Mouse (Mus musculus): ENCODE results near the gene Gpr25. TPM values are rescaled to one million over a fixed set of nuclear protein-coding genes. Genes with fewer than 3 reads are reported as not detected.

Gpr25 gene
- total and polyA plus RNA-seq, 3 experiments: not detected

DNA sequence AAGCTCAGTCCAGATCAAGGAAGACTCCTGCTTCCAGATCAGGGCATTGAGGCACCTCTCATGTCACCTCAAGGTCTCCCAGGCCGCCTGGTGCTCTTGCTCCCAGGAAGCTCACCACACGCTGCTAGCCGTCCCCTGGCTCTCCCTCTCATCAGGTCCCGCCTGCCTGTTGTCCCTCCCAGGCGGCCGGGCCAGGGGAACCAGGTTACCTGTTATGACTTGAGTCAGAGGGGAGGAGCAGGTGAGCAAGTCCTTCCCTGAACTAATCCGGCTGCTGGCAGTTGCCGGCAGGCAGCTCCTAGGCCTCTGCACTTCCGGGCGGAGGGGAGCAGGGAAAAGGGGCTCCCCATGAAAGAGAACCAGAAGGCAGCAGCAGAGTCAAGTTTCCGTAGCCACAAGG lies 30.5 kb downstream of the Gpr25 start:
- H3K4me1 ChIP-seq (ENCODE audit: control insufficient read depth in 1 of 2, insufficient read depth in 2 of 2, low read length in 2 of 2): peaks cover 0 to 3% of the 10 kb centered on the region in 2 experiments; a peak in 1 of 4 replicates
- no peaks in the 10 kb centered on the region for H3K79me2 ChIP-seq (ENCODE audit: control insufficient read depth, insufficient read depth, low read length, poor library complexity)
- no peaks in the 10 kb centered on the region for H3K9me3 ChIP-seq (replicated peaks; ENCODE audit: insufficient read depth, low read length)
- no peaks in the 10 kb centered on the region for H3K27me3 ChIP-seq (ENCODE audit: control insufficient read depth in 1 of 2, insufficient read depth in 2 of 2, low read length in 2 of 2)
- H3K27ac ChIP-seq (ENCODE audit: control insufficient read depth, low read depth, low read length): no peak overlapping the region
- H3K36me3 ChIP-seq (ENCODE audit: control insufficient read depth in 1 of 2, insufficient read depth in 2 of 2, low read length in 2 of 2): peaks cover 0 to 3% of the 10 kb centered on the region in 2 experiments; a peak in 2 of 4 replicates
- DNase-seq (ENCODE audit: low read depth, low spot score): no peak
- no peak overlapping the region for H3K9ac ChIP-seq (ENCODE audit: control insufficient read depth, low read depth, low read length, poor library complexity, severe bottlenecking)
- H3K4me3 ChIP-seq (ENCODE audit: control insufficient read depth in 1 of 2, insufficient read depth in 1 of 2, low read depth in 2 of 2, low read length in 2 of 2): no peak overlapping the region
- TF ChIP-seq TAL1 (IDR thresholded peaks at IDR 0.05; ENCODE audit: low read length): no peak
- no peak for TF ChIP-seq MXI1 (IDR thresholded peaks at IDR 0.05; ENCODE audit: low read depth, low read length)
- TF ChIP-seq POLR2AphosphoS5 (IDR thresholded peaks at IDR 0.05; ENCODE audit: borderline replicate concordance, low read depth, low read length): no peak
- TF ChIP-seq POLR2AphosphoS2 (IDR thresholded peaks at IDR 0.05; ENCODE audit: low read length): no peak
- no peak for TF ChIP-seq TCF12 (IDR thresholded peaks at IDR 0.05; ENCODE audit: low read depth, low read length)
- no peak for TF ChIP-seq SMC3 (IDR thresholded peaks at IDR 0.05; ENCODE audit: low read depth, low read length)
- no peak for TF ChIP-seq ETS1 (IDR thresholded peaks at IDR 0.05; ENCODE audit: low read depth, low read length)
- TF ChIP-seq ZNF384 (IDR thresholded peaks at IDR 0.05; ENCODE audit: low read depth, low read length): no peak
- no peak for TF ChIP-seq JUND (IDR thresholded peaks at IDR 0.05; ENCODE audit: low read depth, low read length)
- no peak for TF ChIP-seq ZKSCAN1 (IDR thresholded peaks at IDR 0.05; ENCODE audit: low read depth, low read length)
- no peak for TF ChIP-seq POLR2A (IDR thresholded peaks at IDR 0.05; ENCODE audit: control insufficient read depth in 1 of 2, insufficient read depth in 1 of 2, low read depth in 1 of 2, low read length in 2 of 2, poor library complexity in 1 of 2)
- TF ChIP-seq MAZ (IDR thresholded peaks at IDR 0.05; ENCODE audit: low read depth, low read length): no peak
- no peak for TF ChIP-seq NELFE (IDR thresholded peaks at IDR 0.05; ENCODE audit: low read depth, low read length)
- TF ChIP-seq BHLHE40 (IDR thresholded peaks at IDR 0.05; ENCODE audit: borderline replicate concordance, low read depth, low read length): no peak
- no peak for TF ChIP-seq MYB (IDR thresholded peaks at IDR 0.05; ENCODE audit: low read depth, low read length)
- TF ChIP-seq CHD2 (IDR thresholded peaks at IDR 0.05; ENCODE audit: low read length): no peak
- TF ChIP-seq USF1 (IDR thresholded peaks at IDR 0.05; ENCODE audit: low read depth, low read length): no peak

DNA sequence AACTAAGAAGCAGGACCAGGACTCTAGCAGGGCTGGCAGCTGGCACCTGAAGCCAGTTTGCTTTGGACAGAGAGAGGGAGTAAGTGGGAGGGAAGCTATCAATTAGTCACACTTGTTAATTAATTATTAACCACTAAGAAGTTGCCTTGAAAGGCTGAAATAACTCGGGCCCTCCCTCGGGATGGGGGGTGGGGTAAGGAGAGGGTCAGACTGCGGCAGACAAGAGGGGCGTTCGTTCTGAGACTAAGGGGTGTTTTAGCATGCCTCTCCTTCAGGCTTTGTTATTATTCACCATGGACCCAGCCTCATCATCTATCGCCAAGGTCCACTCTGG lies 31.7 kb downstream of the Gpr25 start:
- no peak overlapping the region for H3K27ac ChIP-seq (ENCODE audit: control insufficient read depth, low read depth, low read length)

More for the DNA sequence above, 31.7 kb downstream of the Gpr25 start:
- Histone ChIP-seq H3K4me3 (ENCODE audit: control insufficient read depth in 1 of 2, insufficient read depth in 1 of 2, low read depth in 2 of 2, low read length in 2 of 2) (no peak overlapping the region), H3K9ac (ENCODE audit: control insufficient read depth, low read depth, low read length, poor library complexity, severe bottlenecking) (no peak overlapping the region), H3K9me3 (replicated peaks; ENCODE audit: insufficient read depth, low read length) (no peaks in the 10 kb centered on the region), H3K4me1 (ENCODE audit: control insufficient read depth in 1 of 2, insufficient read depth in 2 of 2, low read length in 2 of 2) (peaks cover 0 to 3% of the 10 kb centered on the region in 2 experiments; a peak in 1 of 4 replicates), H3K79me2 (ENCODE audit: control insufficient read depth, insufficient read depth, low read length, poor library complexity) (no peaks in the 10 kb centered on the region), H3K36me3 (ENCODE audit: control insufficient read depth in 1 of 2, insufficient read depth in 2 of 2, low read length in 2 of 2) (no peaks in the 10 kb centered on the region), H3K27me3 (ENCODE audit: control insufficient read depth in 1 of 2, insufficient read depth in 2 of 2, low read length in 2 of 2) (no peaks in the 10 kb centered on the region)
- TF ChIP-seq NRF1 (IDR thresholded peaks at IDR 0.05; ENCODE audit: insufficient read depth, low read depth, low read length, poor library complexity, severe bottlenecking) (no peak), CTCF (IDR thresholded peaks at IDR 0.05 in 2 of 3, conservative IDR thresholded peaks at IDR 0.05 in 1 of 3; ENCODE audit: control insufficient read depth in 1 of 3, insufficient read depth in 1 of 3, low read depth in 2 of 3, low read length in 3 of 3, poor library complexity in 1 of 3, severe bottlenecking in 1 of 3) (no peak), MXI1 (IDR thresholded peaks at IDR 0.05; ENCODE audit: low read depth, low read length) (no peak), USF1 (IDR thresholded peaks at IDR 0.05; ENCODE audit: low read depth, low read length) (no peak), POLR2A (IDR thresholded peaks at IDR 0.05; ENCODE audit: control insufficient read depth in 1 of 2, insufficient read depth in 1 of 2, low read depth in 1 of 2, low read length in 2 of 2, poor library complexity in 1 of 2) (no peak), SMC3 (IDR thresholded peaks at IDR 0.05; ENCODE audit: low read depth, low read length) (no peak), TAL1 (IDR thresholded peaks at IDR 0.05; ENCODE audit: low read length) (no peak), GABPA (IDR thresholded peaks at IDR 0.05; ENCODE audit: low read depth, low read length) (no peak), MYC (IDR thresholded peaks at IDR 0.05; ENCODE audit: low read depth, low read length) (no peak), EP300 (IDR thresholded peaks at IDR 0.05; ENCODE audit: low read depth in 1 of 2, low read length in 2 of 2) (no peak), MAFK (IDR thresholded peaks at IDR 0.05; ENCODE audit: borderline replicate concordance, low read depth, low read length) (no peak), ZC3H11A (IDR thresholded peaks at IDR 0.05; ENCODE audit: low read depth, low read length) (no peak), RAD21 (IDR thresholded peaks at IDR 0.05; ENCODE audit: low read depth, low read length) (no peak), POLR2AphosphoS5 (IDR thresholded peaks at IDR 0.05; ENCODE audit: borderline replicate concordance, low read depth, low read length) (no peak), E2F4 (IDR thresholded peaks at IDR 0.05; ENCODE audit: borderline replicate concordance, low read depth, low read length) (no peak)
- no peak for DNase-seq (ENCODE audit: low read depth, low spot score)

All from MEL (cell line).